Mouse (Mus musculus): ENCODE results near the gene Prkca. TPM values are rescaled to one million over a fixed set of nuclear protein-coding genes. Genes with fewer than 3 reads are reported as not detected.

The Prkca gene
- total RNA-seq, 2 experiments from 2014 or later = 33.5 to 49.2 TPM

GRCm38 (mm10) chr11:108342781-108343768 lies 653 bp downstream of the Prkca start, which contains the start of gene Apoh:
TSS of gene Apoh (plus strand) at chr11:108343354.
- DNase-seq = peak; percentile 72 to 74
- intact Hi-C loops (cut with DNase I) = loop anchor here (5.0 kb wide), 2 partner anchors 91 to 181 kb away; no protein-coding TSS in a partner anchor

GRCm38 (mm10) chr11:108341783-108342182 lies 1.9 kb downstream of the Prkca start:
- DNase-seq = no peak
- intact Hi-C loops (cut with DNase I) = loop anchor here (5.0 kb wide), 2 partner anchors 89 to 179 kb away; no protein-coding TSS in a partner anchor

- DNase-seq = no peak
- intact Hi-C loops (cut with DNase I) = loop anchor here (5.0 kb wide), 2 partner anchors 88 to 178 kb away; no protein-coding TSS in a partner anchor
Measured at GRCm38 (mm10) chr11:108340293-108340692, 3.4 kb downstream of the Prkca start.

GRCm38 (mm10) chr11:108336445-108336844 lies 7.3 kb downstream of the Prkca start:
- DNase-seq = peak in 1 of 2 experiments; percentile 29
- intact Hi-C loops (cut with DNase I) = no loop called here

- DNase-seq = no peak
- intact Hi-C loops (cut with DNase I) = no loop called here
Measured at GRCm38 (mm10) chr11:108335536-108335935, 8.2 kb downstream of the Prkca start.

- intact Hi-C loops (cut with DNase I) = no loop called here
- no peak for DNase-seq
Measured at GRCm38 (mm10) chr11:108334658-108335057, 9.1 kb downstream of the Prkca start.

- no peak for DNase-seq
- intact Hi-C loops (cut with DNase I) = no loop called here
Measured at GRCm38 (mm10) chr11:108333583-108334379, 9.9 kb downstream of the Prkca start.

- DNase-seq = no peak
- intact Hi-C loops (cut with DNase I) = no loop called here
Measured at GRCm38 (mm10) chr11:108333006-108333405, 10.7 kb downstream of the Prkca start.

GRCm38 (mm10) chr11:108330818-108331217 lies 12.9 kb downstream of the Prkca start:
- intact Hi-C loops (cut with DNase I) = no loop called here
- no peak for DNase-seq

- DNase-seq = no peak
Measured at GRCm38 (mm10) chr11:108325943-108326342, 17.8 kb downstream of the Prkca start.

GRCm38 (mm10) chr11:108322156-108322555 lies 21.6 kb downstream of the Prkca start:
- no peak for DNase-seq
- intact Hi-C loops (cut with DNase I) = no loop called here

More at GRCm38 (mm10) chr11:108325943-108326342, 17.8 kb downstream of the Prkca start:
- intact Hi-C loops (cut with DNase I) = no loop called here

GRCm38 (mm10) chr11:108320561-108320960 lies 23.2 kb downstream of the Prkca start:
- intact Hi-C loops (cut with DNase I) = no loop called here
- DNase-seq = no peak

- intact Hi-C loops (cut with DNase I) = no loop called here
- no peak for DNase-seq
Measured at GRCm38 (mm10) chr11:108319162-108319561, 24.6 kb downstream of the Prkca start.

GRCm38 (mm10) chr11:108317878-108318277 lies 25.9 kb downstream of the Prkca start:
- intact Hi-C loops (cut with DNase I) = no loop called here
- no peak for DNase-seq

- intact Hi-C loops (cut with DNase I) = no loop called here
Measured at GRCm38 (mm10) chr11:108315736-108316135, 28.0 kb downstream of the Prkca start.

GRCm38 (mm10) chr11:108312516-108312915 lies 31.2 kb downstream of the Prkca start:
- peak in 1 of 2 experiments; percentile 8 for DNase-seq
- intact Hi-C loops (cut with DNase I) = no loop called here

More at GRCm38 (mm10) chr11:108315736-108316135, 28.0 kb downstream of the Prkca start:
- DNase-seq = no peak

- no peak for DNase-seq
- intact Hi-C loops (cut with DNase I) = no loop called here
Measured at GRCm38 (mm10) chr11:108311912-108312311, 31.8 kb downstream of the Prkca start.

- DNase-seq = no peak
- intact Hi-C loops (cut with DNase I) = no loop called here
Measured at GRCm38 (mm10) chr11:108309791-108310190, 33.9 kb downstream of the Prkca start.

GRCm38 (mm10) chr11:108308253-108308652 lies 35.5 kb downstream of the Prkca start:
- DNase-seq = no peak
- intact Hi-C loops (cut with DNase I) = no loop called here

GRCm38 (mm10) chr11:108307258-108307657 lies 36.5 kb downstream of the Prkca start:
- DNase-seq = no peak
- intact Hi-C loops (cut with DNase I) = no loop called here

GRCm38 (mm10) chr11:108303787-108304186 lies 39.9 kb downstream of the Prkca start:
- DNase-seq = no peak
- intact Hi-C loops (cut with DNase I) = no loop called here
